Mouse (Mus musculus) embryonic facial prominence, embryonic 11.5 days (tissue): ENCODE measurements around the gene Vps4b. TPM values are rescaled to one million over a fixed set of nuclear protein-coding genes. Genes with fewer than 3 reads are reported as not detected.

Experiments
- ATAC-seq: fragments of 200-750 bp; cut with Nextera tagmentation; replicated peaks from 2 replicates; pipeline ENCODE4 v1.8.0; 2017; ENCODE audit warnings: low read depth; ENCODE audit not compliant: insufficient number of reproducible peaks, low FRiP score, low TSS enrichment
- DNase-seq: peaks from one replicate; pipeline ENCODE4 v3.0.0-alpha.2; 2015; ENCODE audit warnings: low spot score
- H3K27ac ChIP-seq: fragments of 300-500 bp; sonication (generic); replicated peaks from 2 replicates; pipeline ENCODE4 v1.5.1; 2014; ENCODE audit warnings: mild to moderate bottlenecking, low read depth, low read length, control low read depth
- H3K27me3 ChIP-seq: fragments of 300-500 bp; sonication (generic); 2 replicates; pipeline ENCODE4 v1.6.1; 2014; ENCODE audit warnings: mild to moderate bottlenecking, low read length, moderate library complexity, mixed read lengths; ENCODE audit not compliant: control insufficient read depth, insufficient read depth
- H3K36me3 ChIP-seq: fragments of 300-500 bp; sonication (generic); replicated peaks from 2 replicates; pipeline ENCODE4 v1.6.1; 2014; ENCODE audit warnings: low read depth, mild to moderate bottlenecking, low read length, moderate library complexity, mixed read lengths; ENCODE audit not compliant: control insufficient read depth, insufficient read depth
- H3K4me1 ChIP-seq: fragments of 300-500 bp; sonication (generic); 2 replicates; pipeline ENCODE4 v1.6.1; 2014; ENCODE audit warnings: low read length, mixed read lengths; ENCODE audit not compliant: control insufficient read depth, insufficient read depth
- H3K4me2 ChIP-seq: fragments of 300-500 bp; sonication (generic); 2 replicates; pipeline ENCODE4 v1.6.1; 2014; ENCODE audit warnings: low read depth, mild to moderate bottlenecking, control low read depth, low read length, moderate library complexity
- H3K4me3 ChIP-seq: fragments of 300-500 bp; sonication (generic); 2 replicates; pipeline ENCODE4 v1.5.1; 2014; ENCODE audit warnings: low read depth, low read length, control low read depth
- H3K9ac ChIP-seq: fragments of 300-500 bp; sonication (generic); replicated peaks from 2 replicates; pipeline ENCODE4 v1.6.1; 2014; ENCODE audit warnings: mild to moderate bottlenecking, control low read depth, low read length
- H3K9me3 ChIP-seq: fragments of 300-500 bp; sonication (generic); replicated peaks from 2 replicates; pipeline ENCODE4 v1.6.1; 2016; ENCODE audit warnings: mild to moderate bottlenecking, low read length, inconsistent platforms, mixed read lengths; ENCODE audit not compliant: control insufficient read depth
- WGBS: fragments of 180-500 bp; shearing (Covaris S2); extraction: QIAGEN DNeasy Blood & Tissue Kit; methylation state at CpG from one replicate; pipeline ENCODE4 v1.1.7; 2014; 5-methylcytosine and 5-hydroxymethylcytosine counted together
- polyA plus RNA-seq: library from polyadenylated mRNA; unstranded; fragments of >200 nt; fragmentation: Nextera tagmentation; extraction: Ambion mirVana; gene quantifications from 2 replicates; pipeline ENCODE4 v1.2.1, GENCODE M21; 2014

Gene Vps4b
- polyA plus RNA-seq, 1 experiment from 2014 or later, result 90.2 TPM

GRCm38 (mm10) chr1:106764281-106764680 lies 32.2 kb downstream of the Vps4b start:
- Histone ChIP-seq H3K9me3 (no peaks in the 10 kb centered on the region), H3K27ac (no peak overlapping the region), H3K36me3 (no peaks in the 10 kb centered on the region), H3K4me1 (no peaks in the 10 kb centered on the region), H3K9ac (no peak overlapping the region), H3K4me2 (no peak overlapping the region), H3K27me3 (no peaks in the 10 kb centered on the region), H3K4me3 (no peak overlapping the region)
- DNase-seq (no peak), ATAC-seq (no peak)
- 87% methylated on average over 3 of the region's 3 CpGs for WGBS

GRCm38 (mm10) chr1:106760750-106761149 lies 35.8 kb downstream of the Vps4b start:
- 86% methylated on average over 3 of the region's 3 CpGs for WGBS
- Histone ChIP-seq H3K4me1 (no peaks in the 10 kb centered on the region), H3K4me2 (no peak overlapping the region), H3K27ac (no peak overlapping the region), H3K4me3 (no peak overlapping the region), H3K36me3 (no peaks in the 10 kb centered on the region), H3K9ac (no peak overlapping the region), H3K9me3 (no peaks in the 10 kb centered on the region), H3K27me3 (no peaks in the 10 kb centered on the region)
- no peak for ATAC-seq
- DNase-seq, result no peak

DNA sequence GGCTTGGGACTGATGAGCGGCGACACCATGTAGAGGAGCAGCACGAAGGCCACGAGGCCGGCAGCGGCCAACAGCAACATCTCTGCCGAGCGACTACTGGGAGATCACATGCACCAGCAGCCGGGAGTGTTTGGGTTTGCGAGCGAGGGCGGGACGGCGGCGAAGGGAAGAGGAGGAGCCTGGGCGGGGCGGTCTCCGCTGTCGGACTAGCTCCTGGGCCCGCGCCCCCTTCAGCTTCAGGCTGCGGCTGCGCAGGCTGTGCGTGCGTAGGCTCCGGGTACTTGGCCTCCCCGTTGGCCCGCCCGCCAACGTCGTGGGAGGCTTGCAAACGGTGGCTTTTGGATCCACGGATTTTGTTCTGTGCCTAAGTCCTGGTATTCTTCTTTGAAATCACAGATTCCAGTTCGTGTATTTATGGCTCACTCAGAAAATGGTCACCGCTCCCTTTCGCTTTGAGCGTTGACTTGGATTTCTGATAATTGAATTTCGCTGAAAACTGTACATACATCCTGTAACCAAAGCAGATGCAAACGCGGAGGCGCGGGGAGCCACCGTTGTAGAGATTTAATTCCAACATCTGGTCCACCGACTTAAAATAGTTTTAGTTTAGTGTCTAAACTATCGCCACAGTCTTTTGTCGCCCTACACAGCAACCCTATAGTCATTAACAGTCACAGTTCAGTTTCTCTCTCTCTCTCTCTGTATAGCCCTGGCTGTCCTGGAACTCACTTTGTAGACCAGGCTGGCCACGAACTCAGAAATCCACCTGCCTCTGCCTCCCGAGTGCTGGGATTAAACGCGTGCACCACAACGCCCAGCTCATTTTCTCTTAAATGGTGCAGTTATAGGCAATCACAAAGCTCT lies 36.7 kb downstream of the Vps4b start, which contains the start of gene Kdsr:
TSS of gene Kdsr (minus strand) at position 156 of the 864 bp plus-strand sequence.
- H3K4me1 ChIP-seq, result no peaks in the 10 kb centered on the region
- peak within 1 kb of the TSS; percentile 70 for H3K9ac ChIP-seq
- peak within 1 kb of the TSS; percentile 51 for H3K4me3 ChIP-seq
- WGBS, result 4% methylated on average over 43 of the region's 51 CpGs
- ATAC-seq (peak; percentile 99), DNase-seq (peak; percentile 97)
- peak within 1 kb of the TSS; percentile 70 for H3K27ac ChIP-seq
- H3K27me3 ChIP-seq, result no peaks in the 10 kb centered on the region
- H3K9me3 ChIP-seq, result no peaks in the 10 kb centered on the region
- peak within 1 kb of the TSS; percentile 88 for H3K4me2 ChIP-seq
- H3K36me3 ChIP-seq, result no peaks in the 10 kb centered on the region

GRCm38 (mm10) chr1:106758734-106759571 lies 37.6 kb downstream of the Vps4b start:
- Histone ChIP-seq H3K4me1 (no peaks in the 10 kb centered on the region), H3K27ac (peak overlapping the region; percentile 44; the same call in 1 of the 2 replicates), H3K27me3 (no peaks in the 10 kb centered on the region), H3K36me3 (no peaks in the 10 kb centered on the region), H3K4me2 (peak overlapping the region; percentile 88), H3K4me3 (peak overlapping the region; percentile 51), H3K9ac (peak overlapping the region; percentile 70), H3K9me3 (no peaks in the 10 kb centered on the region)
- WGBS, result 2% methylated on average over 34 of the region's 34 CpGs
- ATAC-seq, result peak; percentile 53
- DNase-seq, result peak; percentile 27

- ATAC-seq, result no peak
- no peaks in the 10 kb centered on the region for H3K27me3 ChIP-seq
- 86% methylated on average over 4 of the region's 4 CpGs for WGBS
- H3K4me2 ChIP-seq, result no peak overlapping the region
- H3K9ac ChIP-seq, result no peak overlapping the region
- no peak overlapping the region for H3K4me3 ChIP-seq
- no peaks in the 10 kb centered on the region for H3K4me1 ChIP-seq
- no peaks in the 10 kb centered on the region for H3K9me3 ChIP-seq
- no peak overlapping the region for H3K27ac ChIP-seq
- no peak for DNase-seq
- no peaks in the 10 kb centered on the region for H3K36me3 ChIP-seq
Measured at GRCm38 (mm10) chr1:106756633-106757032, 39.9 kb downstream of the Vps4b start.

GRCm38 (mm10) chr1:106752013-106752412 lies 44.5 kb downstream of the Vps4b start:
- WGBS, result 97% methylated on average over 5 of the region's 5 CpGs
- no peak overlapping the region for H3K4me3 ChIP-seq
- no peaks in the 10 kb centered on the region for H3K9me3 ChIP-seq
- no peak overlapping the region for H3K9ac ChIP-seq
- no peak overlapping the region for H3K4me2 ChIP-seq
- no peaks in the 10 kb centered on the region for H3K4me1 ChIP-seq
- DNase-seq, result no peak
- H3K27me3 ChIP-seq, result no peaks in the 10 kb centered on the region
- H3K36me3 ChIP-seq, result no peaks in the 10 kb centered on the region
- no peak for ATAC-seq
- no peak overlapping the region for H3K27ac ChIP-seq

- H3K9me3 ChIP-seq, result no peaks in the 10 kb centered on the region
Measured at GRCm38 (mm10) chr1:106750656-106751055, 45.9 kb downstream of the Vps4b start.

More at GRCm38 (mm10) chr1:106750656-106751055, 45.9 kb downstream of the Vps4b start:
- Histone ChIP-seq H3K4me1 (no peaks in the 10 kb centered on the region), H3K4me3 (no peak overlapping the region), H3K36me3 (no peaks in the 10 kb centered on the region), H3K4me2 (no peak overlapping the region), H3K27me3 (no peaks in the 10 kb centered on the region), H3K9ac (no peak overlapping the region), H3K27ac (no peak overlapping the region)
- DNase-seq (no peak), ATAC-seq (no peak)
- 77% methylated on average over 1 of the region's 1 CpGs for WGBS
